Mouse (Mus musculus): ENCODE data around the gene Rab3il1. TPM values are rescaled to one million over a fixed set of nuclear protein-coding genes. Genes with fewer than 3 reads are reported as not detected.

The Rab3il1 gene
- polyA plus RNA-seq, 1 experiment from 2014 or later = 30.0 TPM

DNA sequence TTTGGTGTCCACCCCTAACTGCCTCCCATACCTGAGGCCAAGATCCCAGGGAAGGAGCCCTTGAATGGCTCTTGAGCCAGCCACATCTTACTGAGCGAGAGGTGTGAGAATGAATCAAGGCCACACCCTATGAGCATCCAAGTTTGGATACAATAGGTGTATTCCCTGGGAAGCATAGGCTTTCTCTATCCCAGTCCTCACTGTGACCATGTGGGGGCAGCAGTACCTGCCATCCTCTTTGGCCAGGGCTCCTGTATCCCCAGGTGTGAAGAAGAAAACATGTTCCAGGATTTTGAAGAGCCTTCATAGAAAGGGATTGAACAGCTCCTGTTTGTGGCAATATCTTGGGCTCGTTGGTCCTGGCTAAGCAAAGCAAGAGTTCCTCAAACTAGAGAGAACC lies 38.1 kb downstream of the Rab3il1 start:
- Histone ChIP-seq H3K9ac (ENCODE audit: low read length) (no peak overlapping the region), H3K27ac (ENCODE audit: low read depth) (no peak overlapping the region), H3K4me2 (ENCODE audit: low read length) (no peak overlapping the region), H3K27me3 (replicated peaks; ENCODE audit: control insufficient read depth, insufficient read depth, low read length) (no peaks in the 10 kb centered on the region), H3K36me3 (ENCODE audit: control insufficient read depth, insufficient read depth, low read length) (peaks cover 10% of the 10 kb centered on the region; the same call in 1 of the 2 replicates), H3K4me1 (replicated peaks; ENCODE audit: control insufficient read depth, insufficient read depth, low read length) (peaks cover 22% of the 10 kb centered on the region), H3K9me3 (ENCODE audit: control insufficient read depth, low read length) (no peaks in the 10 kb centered on the region), H3K4me3 (ENCODE audit: low read depth, low read length) (no peak overlapping the region)
- WGBS = 81% methylated on average over 2 of the region's 2 CpGs
- DNase-seq (ENCODE audit: low spot score) (no peak), ATAC-seq (replicated peaks; ENCODE audit: low FRiP score, low TSS enrichment, low read depth) (no peak)

DNA sequence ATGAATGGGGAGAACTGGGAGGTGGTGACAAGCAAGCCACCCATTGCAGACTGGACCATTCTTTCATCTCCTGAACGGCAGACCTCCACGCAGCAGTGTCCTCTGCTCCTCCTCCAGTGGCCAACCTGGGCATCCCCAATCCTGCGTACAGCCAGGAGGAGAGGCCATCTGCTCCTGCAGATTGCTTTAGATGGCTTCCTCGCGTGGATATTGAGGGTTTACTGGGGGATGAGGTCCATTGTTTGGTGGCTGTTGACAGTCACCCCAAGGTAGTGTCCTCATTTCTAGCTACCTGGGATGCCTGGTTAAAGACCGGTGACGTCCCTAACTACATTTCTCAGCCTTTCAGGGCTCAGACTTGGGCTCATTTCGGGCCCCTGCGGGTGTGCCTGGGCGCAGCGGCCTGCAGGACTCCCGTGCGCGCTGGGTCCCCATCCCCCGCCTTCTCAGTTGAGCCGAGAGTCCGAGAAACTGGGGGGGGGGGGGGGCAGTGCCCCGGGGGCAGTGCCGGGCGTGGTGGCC lies 39.5 kb downstream of the Rab3il1 start:
- DNase-seq (ENCODE audit: low spot score) (no peak), ATAC-seq (replicated peaks; ENCODE audit: low FRiP score, low TSS enrichment, low read depth) (no peak; the same call in 1 of the 2 replicates)
- H3K4me2 ChIP-seq (ENCODE audit: low read length) = peak overlapping the region; percentile 91
- H3K27me3 ChIP-seq (replicated peaks; ENCODE audit: control insufficient read depth, insufficient read depth, low read length) = no peaks in the 10 kb centered on the region
- H3K4me1 ChIP-seq (replicated peaks; ENCODE audit: control insufficient read depth, insufficient read depth, low read length) = peaks cover 22% of the 10 kb centered on the region
- peaks cover 3% of the 10 kb centered on the region; the same call in 1 of the 2 replicates for H3K36me3 ChIP-seq (ENCODE audit: control insufficient read depth, insufficient read depth, low read length)
- 9% methylated on average over 19 of the region's 20 CpGs for WGBS
- peak overlapping the region; percentile 57 for H3K9ac ChIP-seq (ENCODE audit: low read length)
- no peak overlapping the region for H3K27ac ChIP-seq (ENCODE audit: low read depth)
- peak overlapping the region; percentile 64 for H3K4me3 ChIP-seq (ENCODE audit: low read depth, low read length)
- no peaks in the 10 kb centered on the region for H3K9me3 ChIP-seq (ENCODE audit: control insufficient read depth, low read length)

DNA sequence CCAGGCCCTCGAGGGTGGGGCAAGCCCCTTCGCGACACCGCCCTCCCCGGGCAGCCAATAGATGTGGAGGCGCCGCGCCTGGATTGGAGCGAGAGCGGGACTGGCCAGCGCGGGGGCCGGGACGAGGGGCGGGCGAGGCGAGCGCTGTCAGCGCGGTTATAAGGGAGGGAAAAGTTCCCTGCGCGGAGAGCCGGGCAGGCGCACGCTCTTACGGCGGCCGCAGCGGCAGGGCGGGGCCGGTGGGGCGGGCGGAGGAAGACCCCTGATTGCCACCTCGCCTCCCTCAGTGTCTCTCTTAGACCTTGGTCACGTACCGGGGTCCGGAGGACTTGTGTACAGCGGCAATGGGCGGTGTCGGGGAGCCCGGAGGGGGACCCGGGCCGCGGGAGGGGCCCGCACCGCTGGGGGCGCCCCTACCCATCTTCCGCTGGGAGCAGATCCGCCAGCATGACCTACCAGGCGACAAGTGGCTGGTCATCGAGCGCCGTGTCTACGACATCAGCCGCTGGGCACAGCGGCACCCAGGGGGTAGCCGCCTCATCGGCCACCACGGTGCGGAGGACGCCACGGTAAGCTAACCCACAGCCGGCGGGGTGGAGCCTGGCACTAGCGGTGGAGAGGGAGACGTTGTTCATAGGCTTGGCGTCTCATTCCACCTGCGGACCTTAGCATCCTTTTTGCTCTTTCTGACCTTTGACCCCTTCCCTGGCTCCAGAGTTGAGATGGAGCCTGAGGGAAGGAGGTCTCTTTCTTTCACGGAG lies 40.1 kb downstream of the Rab3il1 start, which contains the start of gene Fads3:
TSS of gene Fads3 (plus strand) at position 182 of the 761 bp plus-strand sequence.
- H3K4me3 ChIP-seq (ENCODE audit: low read depth, low read length) = peak within 1 kb of the TSS; percentile 64
- H3K27me3 ChIP-seq (replicated peaks; ENCODE audit: control insufficient read depth, insufficient read depth, low read length) = no peaks in the 10 kb centered on the region
- peak within 1 kb of the TSS; percentile 91 for H3K4me2 ChIP-seq (ENCODE audit: low read length)
- no peaks in the 10 kb centered on the region for H3K9me3 ChIP-seq (ENCODE audit: control insufficient read depth, low read length)
- peak within 1 kb of the TSS; percentile 57 for H3K9ac ChIP-seq (ENCODE audit: low read length)
- peak; percentile 84 for DNase-seq (ENCODE audit: low spot score)
- ATAC-seq (replicated peaks; ENCODE audit: low FRiP score, low TSS enrichment, low read depth) = peak; percentile 90
- H3K27ac ChIP-seq (ENCODE audit: low read depth) = 0 out of 2 replicates have a peak within 1 kb of the TSS, but pooled peaks have one; percentile 17
- peaks cover 22% of the 10 kb centered on the region for H3K4me1 ChIP-seq (replicated peaks; ENCODE audit: control insufficient read depth, insufficient read depth, low read length)
- WGBS = under 1% methylated on average over 65 of the region's 69 CpGs
- no peaks in the 10 kb centered on the region for H3K36me3 ChIP-seq (ENCODE audit: control insufficient read depth, insufficient read depth, low read length)

DNA sequence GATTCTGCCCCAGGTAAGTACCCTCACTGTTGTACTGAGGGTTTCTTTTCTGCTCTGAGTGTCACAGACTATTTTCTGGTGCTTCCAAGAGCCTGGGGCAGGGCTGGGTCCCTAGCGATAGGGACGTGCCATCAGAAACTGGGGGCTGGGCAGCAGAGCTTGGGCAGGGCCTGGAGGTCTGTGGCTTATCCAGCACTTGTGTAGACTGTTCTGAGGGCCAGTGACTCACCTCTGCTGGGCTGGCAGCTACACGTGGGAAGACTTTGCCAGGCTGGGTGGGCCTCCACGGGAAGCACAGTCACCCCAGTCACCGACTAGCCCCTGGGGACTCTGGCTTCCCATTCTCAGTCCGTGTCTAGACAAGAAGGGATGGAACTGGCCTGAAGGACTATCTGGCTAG lies 40.8 kb downstream of the Rab3il1 start:
- H3K4me1 ChIP-seq (replicated peaks; ENCODE audit: control insufficient read depth, insufficient read depth, low read length) = peaks cover 22% of the 10 kb centered on the region
- H3K9me3 ChIP-seq (ENCODE audit: control insufficient read depth, low read length) = no peaks in the 10 kb centered on the region
- DNase-seq (ENCODE audit: low spot score) (no peak), ATAC-seq (replicated peaks; ENCODE audit: low FRiP score, low TSS enrichment, low read depth) (no peak; the same call in 1 of the 2 replicates)
- H3K36me3 ChIP-seq (ENCODE audit: control insufficient read depth, insufficient read depth, low read length) = no peaks in the 10 kb centered on the region
- H3K4me2 ChIP-seq (ENCODE audit: low read length) = peak overlapping the region; percentile 91
- H3K27me3 ChIP-seq (replicated peaks; ENCODE audit: control insufficient read depth, insufficient read depth, low read length) = no peaks in the 10 kb centered on the region
- H3K9ac ChIP-seq (ENCODE audit: low read length) = peak overlapping the region; percentile 57
- 69% methylated on average over 6 of the region's 6 CpGs for WGBS
- no peak overlapping the region for H3K27ac ChIP-seq (ENCODE audit: low read depth)
- H3K4me3 ChIP-seq (ENCODE audit: low read depth, low read length) = peak overlapping the region; percentile 64

DNA sequence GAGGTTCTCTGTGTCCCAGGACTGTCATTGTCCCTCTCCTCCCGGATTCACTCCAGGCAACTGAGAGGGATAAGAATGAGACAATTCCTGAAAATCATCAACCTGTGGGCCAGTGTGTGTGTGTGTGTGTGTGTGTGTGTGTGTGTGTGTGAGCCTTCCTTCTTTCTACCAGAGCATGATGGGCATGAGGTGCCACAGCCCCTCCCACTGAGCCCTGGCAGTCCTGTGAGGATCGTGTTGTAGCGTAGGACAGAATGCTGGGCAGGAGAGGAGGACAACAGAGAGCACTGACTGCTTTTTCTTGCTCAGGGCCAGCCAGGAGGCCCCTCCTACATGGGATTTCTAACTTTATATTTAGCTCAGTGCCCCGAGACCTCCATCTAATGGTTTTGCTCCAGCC lies 41.3 kb downstream of the Rab3il1 start:
- Histone ChIP-seq H3K4me1 (replicated peaks; ENCODE audit: control insufficient read depth, insufficient read depth, low read length) (peaks cover 18% of the 10 kb centered on the region), H3K4me3 (ENCODE audit: low read depth, low read length) (0 out of 2 replicates have a peak overlapping the region, but pooled peaks have one; percentile 64), H3K4me2 (ENCODE audit: low read length) (peak overlapping the region; percentile 91), H3K36me3 (ENCODE audit: control insufficient read depth, insufficient read depth, low read length) (no peaks in the 10 kb centered on the region), H3K27ac (ENCODE audit: low read depth) (no peak overlapping the region), H3K9me3 (ENCODE audit: control insufficient read depth, low read length) (no peaks in the 10 kb centered on the region), H3K27me3 (replicated peaks; ENCODE audit: control insufficient read depth, insufficient read depth, low read length) (no peaks in the 10 kb centered on the region), H3K9ac (ENCODE audit: low read length) (no peak overlapping the region)
- no peak for ATAC-seq (replicated peaks; ENCODE audit: low FRiP score, low TSS enrichment, low read depth)
- 86% methylated on average over 4 of the region's 4 CpGs for WGBS
- no peak for DNase-seq (ENCODE audit: low spot score)

DNA sequence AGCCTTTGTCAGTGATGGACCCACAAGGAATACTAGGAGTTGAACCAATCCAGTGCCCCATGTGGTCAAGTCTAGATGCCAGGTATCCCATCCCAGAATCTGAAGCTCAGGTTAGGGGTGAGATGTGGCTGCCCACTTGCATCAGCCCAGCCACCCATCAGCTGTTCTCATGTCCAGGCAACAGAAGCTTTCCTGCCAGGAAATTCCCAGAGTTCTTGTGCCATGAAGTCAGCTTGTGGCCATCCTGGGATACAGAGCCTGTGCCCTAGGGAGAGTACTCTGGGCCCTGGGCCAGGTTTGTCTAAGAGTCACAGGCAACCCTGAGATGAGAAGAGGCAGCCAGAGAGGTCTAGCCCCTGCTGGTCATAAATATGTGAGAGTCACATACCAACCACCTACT lies 42.2 kb downstream of the Rab3il1 start:
- no peak overlapping the region for H3K4me2 ChIP-seq (ENCODE audit: low read length)

DNA sequence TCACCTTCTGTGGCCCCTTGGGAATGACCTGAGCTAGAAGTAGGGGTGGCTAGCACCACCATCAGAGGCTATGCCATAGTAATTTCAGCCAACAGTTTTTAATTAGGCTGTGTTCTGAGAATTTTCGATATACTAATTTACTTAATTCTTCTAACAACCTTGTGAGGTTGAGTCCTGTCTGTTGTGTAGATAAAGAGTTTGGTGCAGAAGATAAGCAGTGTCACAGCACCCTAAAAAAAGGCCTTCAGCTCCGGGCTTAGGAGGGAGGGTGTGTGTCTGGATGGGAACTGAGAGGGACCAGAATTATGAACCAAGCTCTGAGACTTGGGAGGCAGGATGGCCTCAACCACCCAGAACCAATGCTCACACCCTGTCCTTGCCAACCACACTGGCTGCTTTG lies 44.2 kb downstream of the Rab3il1 start:
- H3K36me3 ChIP-seq (ENCODE audit: control insufficient read depth, insufficient read depth, low read length) = no peaks in the 10 kb centered on the region
- H3K4me2 ChIP-seq (ENCODE audit: low read length) = no peak overlapping the region
- H3K4me3 ChIP-seq (ENCODE audit: low read depth, low read length) = no peak overlapping the region
- no peak for DNase-seq (ENCODE audit: low spot score)
- H3K9ac ChIP-seq (ENCODE audit: low read length) = no peak overlapping the region
- no peaks in the 10 kb centered on the region for H3K27me3 ChIP-seq (replicated peaks; ENCODE audit: control insufficient read depth, insufficient read depth, low read length)
- no peak for ATAC-seq (replicated peaks; ENCODE audit: low FRiP score, low TSS enrichment, low read depth)
- H3K27ac ChIP-seq (ENCODE audit: low read depth) = no peak overlapping the region
- WGBS = 74% methylated on average over 2 of the region's 2 CpGs
- peaks cover 14% of the 10 kb centered on the region for H3K4me1 ChIP-seq (replicated peaks; ENCODE audit: control insufficient read depth, insufficient read depth, low read length)
- H3K9me3 ChIP-seq (ENCODE audit: control insufficient read depth, low read length) = no peaks in the 10 kb centered on the region

More for the DNA sequence above, 42.2 kb downstream of the Rab3il1 start:
- Histone ChIP-seq H3K27ac (ENCODE audit: low read depth) (no peak overlapping the region), H3K27me3 (replicated peaks; ENCODE audit: control insufficient read depth, insufficient read depth, low read length) (no peaks in the 10 kb centered on the region), H3K4me3 (ENCODE audit: low read depth, low read length) (no peak overlapping the region), H3K4me1 (replicated peaks; ENCODE audit: control insufficient read depth, insufficient read depth, low read length) (peaks cover 16% of the 10 kb centered on the region), H3K36me3 (ENCODE audit: control insufficient read depth, insufficient read depth, low read length) (no peaks in the 10 kb centered on the region), H3K9me3 (ENCODE audit: control insufficient read depth, low read length) (no peaks in the 10 kb centered on the region), H3K9ac (ENCODE audit: low read length) (no peak overlapping the region)
- ATAC-seq (replicated peaks; ENCODE audit: low FRiP score, low TSS enrichment, low read depth) = no peak
- DNase-seq (ENCODE audit: low spot score) = no peak

DNA sequence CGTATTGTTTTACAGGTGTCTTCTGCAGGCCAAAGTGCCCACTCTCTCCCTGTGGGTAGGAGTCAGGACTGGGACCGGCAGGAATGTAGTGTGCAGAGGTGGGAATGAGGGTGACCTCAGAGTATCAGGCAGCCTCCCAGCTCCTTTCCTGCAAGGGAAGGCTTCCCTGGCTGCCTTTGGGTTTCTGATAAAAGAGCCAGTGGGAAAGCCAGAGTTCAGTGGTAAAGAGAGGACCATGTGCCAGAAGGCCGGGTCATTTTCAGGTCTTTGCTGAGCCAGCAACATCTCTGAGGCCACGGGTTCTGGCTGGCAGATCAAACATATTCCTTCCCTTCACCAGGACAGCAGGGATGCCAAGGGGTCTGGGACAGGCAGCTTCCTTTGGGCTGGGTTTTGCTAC lies 44.9 kb downstream of the Rab3il1 start:
- Histone ChIP-seq H3K4me1 (replicated peaks; ENCODE audit: control insufficient read depth, insufficient read depth, low read length) (peaks cover 14% of the 10 kb centered on the region), H3K4me3 (ENCODE audit: low read depth, low read length) (no peak overlapping the region), H3K9me3 (ENCODE audit: control insufficient read depth, low read length) (no peaks in the 10 kb centered on the region), H3K27me3 (replicated peaks; ENCODE audit: control insufficient read depth, insufficient read depth, low read length) (no peaks in the 10 kb centered on the region), H3K36me3 (ENCODE audit: control insufficient read depth, insufficient read depth, low read length) (no peaks in the 10 kb centered on the region), H3K27ac (ENCODE audit: low read depth) (no peak overlapping the region), H3K4me2 (ENCODE audit: low read length) (no peak overlapping the region), H3K9ac (ENCODE audit: low read length) (no peak overlapping the region)
- DNase-seq (ENCODE audit: low spot score) (no peak), ATAC-seq (replicated peaks; ENCODE audit: low FRiP score, low TSS enrichment, low read depth) (no peak)
- WGBS = 59% methylated on average over 4 of the region's 4 CpGs

Data from intestine, embryonic 14.5 days (tissue).